Mouse (Mus musculus): ENCODE measurements around the gene Glrx. TPM values are rescaled to one million over a fixed set of nuclear protein-coding genes. Genes with fewer than 3 reads are reported as not detected.

The Glrx gene
- 67.5 and 72.1 TPM in 2 replicates for polyA plus RNA-seq (2015; fragmentation: Nextera tagmentation; extraction: Ambion mirVana)

DNA sequence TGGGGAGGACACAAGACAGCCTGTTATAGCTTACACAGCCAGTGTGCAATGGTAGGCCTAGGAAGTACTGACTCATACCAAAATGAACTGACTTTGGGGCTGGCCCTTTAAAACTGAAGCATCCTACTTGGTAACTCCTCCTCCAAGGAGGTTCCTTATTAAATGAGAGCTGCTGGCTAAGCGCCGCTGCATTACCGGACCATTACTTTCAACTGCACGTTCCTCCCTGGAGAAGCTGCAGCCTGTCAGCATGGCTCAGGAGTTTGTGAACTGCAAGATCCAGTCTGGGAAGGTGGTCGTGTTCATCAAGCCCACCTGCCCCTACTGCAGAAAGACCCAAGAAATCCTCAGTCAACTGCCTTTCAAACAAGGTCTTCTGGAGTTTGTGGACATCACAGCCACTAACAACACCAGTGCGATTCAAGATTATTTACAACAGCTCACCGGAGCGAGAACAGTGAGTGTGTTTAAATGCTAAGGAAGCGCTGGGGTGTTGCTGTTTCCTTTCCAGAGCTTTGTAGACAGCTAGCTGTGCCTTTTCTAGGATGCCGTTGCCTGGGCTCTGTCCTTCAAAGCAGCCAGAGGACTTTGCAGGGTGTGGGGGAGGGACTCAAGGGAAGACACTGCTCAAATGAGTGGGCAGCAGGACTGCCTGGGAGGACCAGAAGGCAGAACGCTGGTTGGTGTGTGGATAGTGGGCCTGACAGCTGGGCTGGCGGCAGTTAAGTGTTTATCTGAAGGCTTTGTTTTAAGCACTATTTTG is at the start of gene Glrx:
Gene Glrx, plus strand, starts transcription at position 150 of the 763 bp plus-strand sequence.
- Histone ChIP-seq H3K9ac (ENCODE audit: low read depth, low read length) (peak within 1 kb of the TSS; percentile 56), H3K4me1 (replicated peaks; ENCODE audit: insufficient read depth, low read length) (peaks cover 9% of the 10 kb centered on the region), H3K9me3 (replicated peaks; ENCODE audit: low read length) (no peaks in the 10 kb centered on the region), H3K27ac (peak within 1 kb of the TSS; percentile 86), H3K36me3 (ENCODE audit: insufficient read depth, low read length) (no peaks in the 10 kb centered on the region), H3K4me2 (ENCODE audit: low read length) (peak within 1 kb of the TSS; percentile 59), H3K27me3 (ENCODE audit: insufficient read depth, low read length) (no peaks in the 10 kb centered on the region), H3K4me3 (replicated peaks; ENCODE audit: low read depth, low read length) (peak within 1 kb of the TSS; percentile 53)
- DNase-seq (ENCODE audit: low spot score) = peak; percentile 95
- TF ChIP-seq CTCF (IDR thresholded peaks at IDR 0.05; ENCODE audit: low read depth) = no peak
- under 1% methylated on average over 12 of the region's 12 CpGs for WGBS
- ATAC-seq (replicated peaks; ENCODE audit: low FRiP score, low read depth) = peak; percentile 93

DNA sequence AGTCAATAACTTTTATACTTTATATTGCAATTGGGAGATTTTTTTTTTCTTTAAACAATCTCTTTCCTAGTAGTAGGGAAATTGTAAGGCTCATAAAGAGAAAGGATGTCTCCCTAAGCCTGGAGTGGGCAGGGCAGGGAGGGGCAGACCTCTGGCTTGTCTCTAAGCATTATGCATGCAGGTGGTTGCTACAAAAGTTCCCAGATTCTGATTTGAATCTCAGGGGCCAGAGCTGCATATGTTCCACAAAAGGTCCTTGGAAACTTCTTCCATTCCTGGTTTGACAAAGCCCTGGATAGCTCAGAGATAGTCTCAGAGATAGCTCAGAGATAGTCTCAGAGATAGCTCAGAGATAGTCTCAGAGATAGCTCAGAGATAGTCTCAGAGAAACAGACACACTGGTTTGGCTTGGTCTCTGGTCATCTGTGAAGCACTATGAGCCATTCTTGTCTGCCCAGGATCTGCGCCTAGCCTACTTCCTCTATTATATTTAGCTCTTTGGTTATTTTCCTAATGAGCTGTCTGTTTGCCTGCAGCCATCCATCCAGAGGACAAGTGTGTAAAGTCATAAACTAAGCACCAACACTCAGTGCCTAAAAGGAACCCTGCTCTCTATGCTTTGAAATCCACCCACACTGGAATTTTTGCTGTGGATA is 49.0 kb upstream of the Glrx start:
- 76% methylated on average over 1 of the region's 1 CpGs for WGBS
- H3K4me3 ChIP-seq (replicated peaks; ENCODE audit: low read depth, low read length) = no peak overlapping the region
- no peaks in the 10 kb centered on the region for H3K9me3 ChIP-seq (replicated peaks; ENCODE audit: low read length)
- no peak for TF ChIP-seq CTCF (IDR thresholded peaks at IDR 0.05; ENCODE audit: low read depth)
- no peaks in the 10 kb centered on the region for H3K27me3 ChIP-seq (ENCODE audit: insufficient read depth, low read length)
- no peak overlapping the region for H3K27ac ChIP-seq
- H3K36me3 ChIP-seq (ENCODE audit: insufficient read depth, low read length) = no peaks in the 10 kb centered on the region
- H3K4me2 ChIP-seq (ENCODE audit: low read length) = no peak overlapping the region
- DNase-seq (ENCODE audit: low spot score) (no peak), ATAC-seq (replicated peaks; ENCODE audit: low FRiP score, low read depth) (no peak)
- no peak overlapping the region for H3K9ac ChIP-seq (ENCODE audit: low read depth, low read length)
- no peaks in the 10 kb centered on the region for H3K4me1 ChIP-seq (replicated peaks; ENCODE audit: insufficient read depth, low read length)

DNA sequence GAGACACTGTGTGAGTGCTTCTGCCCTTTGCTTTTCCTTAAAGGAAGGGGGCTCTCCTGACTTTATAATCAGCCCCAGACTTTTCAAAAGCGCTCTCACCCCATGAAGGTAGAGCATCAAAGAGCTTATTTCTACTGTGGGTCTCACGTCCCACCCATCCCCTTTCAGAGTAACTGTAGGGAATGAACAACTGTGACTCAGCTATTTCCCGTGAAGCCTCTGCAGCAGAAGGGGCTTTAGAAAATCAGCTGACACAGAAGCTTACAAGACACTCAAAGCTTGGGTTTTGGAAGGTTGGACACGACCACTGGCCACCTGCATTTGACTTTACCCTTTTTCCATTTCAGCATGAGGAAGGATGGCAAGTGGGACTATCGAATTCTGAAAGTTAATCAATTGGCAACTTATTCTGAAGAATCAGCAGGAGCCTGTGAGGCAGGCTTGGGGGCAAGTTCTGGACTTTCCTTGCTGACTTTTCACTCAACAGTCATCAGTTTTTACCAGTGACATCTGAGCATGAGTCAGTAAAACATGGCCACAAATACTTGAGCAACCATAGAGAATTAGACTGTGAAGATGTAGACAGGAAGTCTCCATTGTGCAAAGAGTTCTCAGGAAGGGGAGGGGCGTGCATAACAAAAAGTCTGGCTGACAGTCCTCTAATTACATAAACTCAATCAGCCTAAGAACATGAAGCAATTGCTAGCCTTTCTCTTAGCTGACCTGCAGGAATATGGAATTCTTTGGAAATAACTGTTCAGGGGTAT is 45.6 kb upstream of the Glrx start:
- Histone ChIP-seq H3K4me2 (ENCODE audit: low read length) (no peak overlapping the region), H3K4me3 (replicated peaks; ENCODE audit: low read depth, low read length) (no peak overlapping the region), H3K27ac (no peak overlapping the region), H3K27me3 (ENCODE audit: insufficient read depth, low read length) (no peaks in the 10 kb centered on the region), H3K9ac (ENCODE audit: low read depth, low read length) (no peak overlapping the region), H3K9me3 (replicated peaks; ENCODE audit: low read length) (no peaks in the 10 kb centered on the region), H3K4me1 (replicated peaks; ENCODE audit: insufficient read depth, low read length) (no peaks in the 10 kb centered on the region), H3K36me3 (ENCODE audit: insufficient read depth, low read length) (no peaks in the 10 kb centered on the region)
- ATAC-seq (replicated peaks; ENCODE audit: low FRiP score, low read depth) (no peak), DNase-seq (ENCODE audit: low spot score) (no peak)
- TF ChIP-seq CTCF (IDR thresholded peaks at IDR 0.05; ENCODE audit: low read depth) = no peak
- 71% methylated on average over 6 of the region's 6 CpGs for WGBS

DNA sequence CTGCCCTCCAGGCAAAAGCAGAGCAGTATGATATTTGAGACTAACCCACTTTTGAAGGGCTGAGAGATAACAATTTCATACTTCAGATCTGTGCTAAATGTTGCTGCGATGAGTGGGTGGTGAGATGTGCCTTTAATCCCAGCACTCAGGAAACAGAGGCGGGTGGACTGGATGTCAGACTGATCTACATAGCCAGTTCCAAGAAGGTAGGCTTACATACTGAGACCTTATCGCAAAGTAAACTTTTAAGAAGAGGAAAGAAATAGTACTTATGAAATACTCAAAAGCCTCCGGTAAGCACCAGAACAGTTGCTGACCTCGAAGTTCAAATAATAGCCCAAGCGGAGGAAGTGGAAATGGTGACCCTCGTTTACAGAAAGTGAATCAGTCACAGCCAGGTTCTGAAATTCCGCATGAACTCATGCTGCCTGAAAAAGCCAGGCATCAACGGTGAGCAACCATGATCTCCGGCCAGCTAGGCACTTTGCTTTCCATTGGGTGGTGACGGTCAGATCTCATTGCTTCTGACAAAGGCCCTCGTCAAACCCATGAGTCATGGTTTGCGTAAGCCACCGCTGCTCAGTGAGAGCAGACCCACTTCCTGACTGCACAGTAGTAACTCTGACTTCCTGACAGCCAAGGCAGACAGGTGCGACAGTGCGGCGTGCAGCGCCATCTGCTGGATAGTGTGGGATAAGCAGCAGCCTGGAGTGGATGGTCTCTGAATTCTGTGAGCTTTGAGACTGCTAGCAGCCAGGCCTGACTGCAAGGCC is 42.1 kb upstream of the Glrx start:
- Histone ChIP-seq H3K36me3 (ENCODE audit: insufficient read depth, low read length) (no peaks in the 10 kb centered on the region), H3K27ac (no peak overlapping the region), H3K27me3 (ENCODE audit: insufficient read depth, low read length) (no peaks in the 10 kb centered on the region), H3K9ac (ENCODE audit: low read depth, low read length) (no peak overlapping the region), H3K9me3 (replicated peaks; ENCODE audit: low read length) (no peaks in the 10 kb centered on the region), H3K4me3 (replicated peaks; ENCODE audit: low read depth, low read length) (peak overlapping the region; percentile 9; the same call in 1 of the 2 replicates), H3K4me2 (ENCODE audit: low read length) (peak overlapping the region; percentile 54), H3K4me1 (replicated peaks; ENCODE audit: insufficient read depth, low read length) (no peaks in the 10 kb centered on the region)
- peak; percentile 99 for TF ChIP-seq CTCF (IDR thresholded peaks at IDR 0.05; ENCODE audit: low read depth)
- 25% methylated on average over 18 of the region's 18 CpGs for WGBS
- DNase-seq (ENCODE audit: low spot score) = peak; percentile 89
- peak; percentile 98 for ATAC-seq (replicated peaks; ENCODE audit: low FRiP score, low read depth)

DNA sequence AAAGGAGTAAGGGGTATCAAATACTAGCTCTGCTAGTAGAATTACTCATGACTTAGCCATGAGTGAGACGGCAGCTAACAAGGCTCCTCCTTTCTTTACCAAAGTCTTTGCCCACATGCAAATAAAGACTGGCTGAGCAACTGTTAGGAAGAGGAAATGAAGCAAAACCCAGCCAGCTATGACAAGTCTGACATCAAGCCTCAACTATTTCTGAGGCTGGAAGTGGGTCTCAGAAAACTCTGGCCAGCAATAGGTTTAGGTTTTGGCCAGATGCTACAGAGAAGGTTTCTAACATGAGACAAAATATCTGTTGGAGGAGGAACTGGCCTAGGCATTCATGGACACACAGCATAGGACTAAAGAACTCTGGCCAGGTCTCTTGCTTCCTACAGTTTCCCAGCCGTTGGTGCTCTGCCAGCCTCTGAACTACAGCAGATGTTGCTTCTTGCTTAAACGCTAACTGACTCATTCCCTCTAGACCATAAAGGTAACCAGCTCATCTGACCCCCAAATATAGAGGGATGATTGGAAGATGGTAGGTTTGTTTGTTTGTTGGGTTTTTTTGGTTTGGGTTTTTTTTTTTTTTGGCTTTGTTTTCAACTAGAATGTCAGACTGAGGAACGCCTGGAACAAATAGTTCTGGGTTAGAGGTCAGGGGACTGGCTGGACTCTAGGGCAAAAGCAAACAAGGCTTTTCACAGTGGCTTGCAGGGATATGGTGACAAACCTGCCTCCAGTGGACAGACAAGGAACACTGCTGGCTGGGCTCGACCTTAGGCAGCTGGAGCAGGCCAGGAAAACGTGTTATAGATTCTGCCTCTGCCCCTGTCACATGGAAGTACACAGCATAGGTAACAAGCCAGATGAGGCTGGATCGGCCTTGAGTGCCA is 41.0 kb upstream of the Glrx start:
- TF ChIP-seq CTCF (IDR thresholded peaks at IDR 0.05; ENCODE audit: low read depth) = peak; percentile 35
- H3K9ac ChIP-seq (ENCODE audit: low read depth, low read length) = no peak overlapping the region
- no peaks in the 10 kb centered on the region for H3K9me3 ChIP-seq (replicated peaks; ENCODE audit: low read length)
- no peak overlapping the region for H3K4me2 ChIP-seq (ENCODE audit: low read length)
- no peaks in the 10 kb centered on the region for H3K36me3 ChIP-seq (ENCODE audit: insufficient read depth, low read length)
- H3K27me3 ChIP-seq (ENCODE audit: insufficient read depth, low read length) = no peaks in the 10 kb centered on the region
- DNase-seq (ENCODE audit: low spot score) (peak; percentile 11), ATAC-seq (replicated peaks; ENCODE audit: low FRiP score, low read depth) (no peak)
- no peak overlapping the region for H3K4me3 ChIP-seq (replicated peaks; ENCODE audit: low read depth, low read length)
- H3K4me1 ChIP-seq (replicated peaks; ENCODE audit: insufficient read depth, low read length) = no peaks in the 10 kb centered on the region
- no peak overlapping the region; the same call in 1 of the 2 replicates for H3K27ac ChIP-seq
- 62% methylated on average over 7 of the region's 7 CpGs for WGBS
